Mouse (Mus musculus) yolk sac, embryonic 10.5 days (tissue): Measurements from ENCODE around the gene Rmnd5a.

Source experiments
- DNase-seq: peaks from one replicate; pipeline ENCODE4 v3.0.0-alpha.2; 2017; ENCODE audit warnings: low spot score

Rmnd5a gene

DNA sequence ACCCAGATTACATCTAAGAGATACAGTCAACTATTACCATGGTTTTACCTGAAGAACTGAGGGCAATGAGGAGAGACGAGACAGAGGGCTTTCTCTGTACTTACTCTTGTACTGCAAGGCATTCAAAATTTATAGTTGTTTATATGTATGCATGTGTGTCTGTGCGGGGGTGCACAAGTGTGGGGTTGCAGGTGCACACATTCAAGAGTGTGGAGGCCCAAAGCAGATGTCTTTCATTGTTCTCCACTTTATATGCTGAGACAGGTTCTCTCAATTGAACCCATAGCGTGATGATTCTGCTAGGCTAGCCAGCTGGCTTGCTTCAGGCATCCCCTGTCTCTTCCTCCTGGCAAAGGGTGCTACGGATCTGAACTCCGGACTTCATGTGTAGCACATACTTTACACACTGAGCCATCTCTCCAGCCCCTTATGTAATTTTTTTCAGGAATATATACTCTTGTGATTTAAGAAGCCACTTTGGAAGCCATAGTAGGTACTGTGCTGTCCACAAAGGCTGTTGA is 69.3 kb downstream of the Rmnd5a start:
- no peak for DNase-seq

DNA sequence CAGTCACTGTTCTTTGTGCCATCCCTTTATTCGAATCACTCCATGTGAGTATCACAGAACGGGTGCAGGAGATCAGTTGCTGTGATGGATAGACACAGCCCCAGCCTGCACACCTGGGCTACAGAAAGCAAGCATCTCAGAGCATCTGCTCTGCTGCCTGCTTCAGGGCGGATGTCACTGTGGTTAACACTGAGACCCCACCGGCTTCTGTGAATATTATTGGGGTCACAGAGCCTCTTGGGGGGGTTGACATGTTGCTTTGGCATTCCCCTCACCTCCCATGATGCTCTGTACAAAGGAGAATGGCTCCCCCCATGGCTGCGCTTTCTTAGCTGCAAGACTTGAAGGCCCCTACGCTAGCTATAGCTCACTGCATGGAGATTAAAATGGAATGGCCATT is 71.0 kb downstream of the Rmnd5a start:
- no peak for DNase-seq

DNA sequence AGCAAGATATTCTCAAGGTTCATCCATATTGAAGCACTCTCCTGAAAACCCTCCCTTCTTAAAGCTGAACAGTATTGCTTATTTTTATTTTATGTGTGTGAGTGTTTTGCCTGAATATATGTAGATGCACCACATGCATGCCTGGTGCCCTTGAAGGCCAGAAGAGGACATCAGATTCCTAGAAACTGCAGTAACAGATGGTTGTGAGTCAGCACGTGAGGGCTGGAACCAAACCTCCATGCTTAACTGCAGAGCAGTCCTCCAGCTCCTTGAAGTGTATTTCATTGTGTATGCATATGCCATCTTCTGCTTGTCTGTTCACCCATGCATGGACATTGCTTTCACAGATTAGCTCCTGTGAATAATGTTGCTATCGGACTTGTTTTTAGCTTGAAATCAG is 76.4 kb downstream of the Rmnd5a start:
- no peak for DNase-seq

DNA sequence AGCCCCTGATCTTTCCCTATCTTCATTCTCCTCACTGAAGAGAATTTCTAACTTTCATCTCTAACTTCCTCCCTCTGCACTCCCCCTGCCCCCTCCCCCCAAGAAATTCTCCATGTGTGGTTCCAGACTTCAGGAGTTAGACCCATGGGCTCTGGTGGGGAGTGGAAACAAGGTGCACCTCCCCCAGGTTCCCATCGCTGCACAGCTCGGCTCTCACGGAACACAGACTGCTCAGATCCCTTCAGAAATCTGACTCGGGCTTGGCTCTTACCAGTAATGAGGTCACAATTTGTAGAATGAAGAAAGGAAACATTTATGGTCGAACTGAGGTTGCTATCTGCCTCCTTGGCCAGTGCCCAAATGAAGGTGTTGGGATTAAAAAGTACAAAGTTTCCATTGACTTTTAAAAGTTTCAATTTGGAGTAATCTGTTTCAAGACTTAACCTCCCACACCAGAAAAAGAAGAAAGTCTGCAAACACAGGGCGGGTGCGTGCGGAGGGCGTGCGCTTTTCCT is 79.2 kb downstream of the Rmnd5a start:
- no peak for DNase-seq

DNA sequence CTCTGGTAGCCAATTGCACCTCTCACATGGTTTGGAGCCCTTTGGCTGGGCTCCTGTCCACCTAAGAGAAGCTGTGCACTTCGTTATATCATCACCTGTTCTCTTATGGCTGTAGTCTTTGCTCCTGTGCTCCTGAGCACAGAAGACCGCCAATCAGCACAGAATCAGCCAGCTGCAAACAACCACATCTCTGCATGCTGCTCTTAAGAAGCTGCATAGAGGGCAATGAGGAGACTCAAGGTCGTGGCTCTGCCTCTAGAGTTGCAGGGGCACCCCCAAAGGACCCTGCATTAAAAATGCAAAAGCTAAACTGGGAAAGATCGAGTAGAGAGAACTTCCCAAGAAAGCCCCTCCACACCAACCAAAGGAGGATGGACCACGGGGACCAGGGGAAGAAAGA is 79.7 kb downstream of the Rmnd5a start:
- no peak for DNase-seq

DNA sequence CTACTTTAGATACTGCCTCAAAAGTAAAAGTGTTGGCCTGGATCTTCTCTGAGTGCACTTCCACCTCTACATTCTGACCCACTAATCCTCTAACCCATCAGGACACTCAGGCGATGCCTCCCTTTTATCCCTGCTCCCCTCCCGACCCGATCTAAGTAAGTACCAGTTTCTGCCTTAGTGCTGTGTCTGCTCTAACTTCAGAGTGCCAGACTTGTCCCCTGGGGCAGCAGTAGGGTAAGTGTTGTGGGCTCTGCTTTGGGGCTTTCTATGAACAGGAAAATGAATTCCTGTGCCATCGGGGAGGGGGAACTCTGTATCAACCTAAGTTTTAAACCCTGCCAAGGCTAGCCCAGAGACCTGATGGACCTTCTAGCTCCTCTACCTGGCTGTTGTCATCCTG is 80.2 kb downstream of the Rmnd5a start:
- no peak for DNase-seq

DNA sequence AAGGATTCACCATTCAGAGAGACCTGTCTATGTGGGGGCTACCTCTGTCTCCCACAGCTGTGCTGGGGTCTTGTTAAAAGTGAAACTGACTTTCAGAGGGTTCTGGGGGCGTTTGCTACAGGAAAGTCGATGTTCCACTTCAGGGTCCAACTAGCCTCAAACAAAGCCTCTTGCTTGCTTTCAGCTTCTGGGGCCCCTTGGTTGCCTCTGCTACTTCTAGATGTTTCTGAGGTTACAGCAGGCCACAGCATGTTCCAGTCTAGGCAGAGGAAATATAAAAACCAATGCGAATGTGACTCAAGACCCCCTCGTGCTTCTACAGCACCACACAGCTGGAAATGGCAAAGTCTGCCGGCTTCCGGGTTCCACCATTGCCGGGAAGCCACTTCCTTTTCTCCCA is 82.9 kb downstream of the Rmnd5a start:
- DNase-seq, result no peak

DNA sequence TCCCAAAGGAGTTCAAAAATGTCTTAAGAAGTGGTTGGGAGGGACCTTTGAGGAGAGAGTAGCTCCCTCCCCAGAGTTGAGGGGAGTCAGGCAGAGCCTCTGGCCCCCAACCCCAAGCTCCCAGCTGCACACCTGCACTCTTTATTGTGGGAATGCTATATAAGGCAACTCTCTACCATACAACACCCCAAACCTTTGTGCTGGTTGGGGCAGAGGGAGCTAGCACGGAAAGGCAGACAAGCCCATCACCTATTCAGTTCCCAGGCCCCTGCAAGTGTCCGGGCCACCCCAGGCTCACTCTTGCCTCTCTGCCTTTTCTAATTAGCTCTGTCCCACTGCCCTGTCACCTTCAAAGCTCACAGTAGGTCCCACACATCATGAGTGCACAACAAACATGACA is 86.7 kb downstream of the Rmnd5a start:
- no peak for DNase-seq

DNA sequence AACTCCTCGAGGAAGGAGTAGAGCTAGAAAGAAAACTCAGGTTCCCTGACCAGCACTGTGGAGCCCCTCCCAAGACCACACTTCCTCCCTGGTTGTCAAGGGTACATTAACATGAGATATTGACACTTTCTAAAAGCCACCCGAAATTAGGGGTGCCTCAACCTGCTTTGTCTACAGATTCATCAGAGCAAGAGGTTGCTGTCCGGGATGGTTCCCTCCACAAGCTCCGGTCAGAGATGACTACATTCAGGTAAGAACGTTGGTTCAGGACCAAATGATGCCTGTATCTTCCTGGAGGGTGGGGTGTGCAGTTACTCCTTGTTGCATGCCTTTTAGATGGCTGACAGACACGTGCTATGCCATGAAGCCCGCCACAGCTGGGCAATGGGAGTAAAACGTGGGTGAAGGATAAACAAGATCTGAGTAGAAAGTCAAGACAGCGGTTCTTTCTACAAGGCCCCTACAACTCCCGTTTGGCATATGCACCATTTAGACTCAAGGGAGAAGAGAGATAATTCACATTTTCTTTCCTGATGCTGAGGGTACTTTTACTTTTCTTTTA is 87.5 kb downstream of the Rmnd5a start:
- no peak for DNase-seq

DNA sequence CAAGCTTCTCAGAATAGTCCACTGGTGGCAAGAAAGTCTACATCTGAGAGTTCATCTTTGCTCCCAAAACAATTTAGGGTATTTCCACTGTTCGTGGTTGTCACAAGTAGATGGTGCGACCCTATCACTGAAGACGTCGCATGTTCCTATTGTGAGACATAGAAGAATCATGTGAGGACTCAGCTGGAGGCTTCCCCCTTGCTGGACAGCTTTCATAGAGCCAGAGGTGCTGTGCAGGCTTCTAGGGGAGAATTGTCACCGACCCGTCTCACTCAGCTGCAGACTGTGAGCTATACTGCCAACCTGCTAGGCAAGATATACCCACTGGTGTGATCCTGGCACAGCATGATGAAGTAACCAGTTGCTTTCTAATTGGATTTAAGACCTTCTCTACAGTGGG is 88.2 kb downstream of the Rmnd5a start:
- no peak for DNase-seq

DNA sequence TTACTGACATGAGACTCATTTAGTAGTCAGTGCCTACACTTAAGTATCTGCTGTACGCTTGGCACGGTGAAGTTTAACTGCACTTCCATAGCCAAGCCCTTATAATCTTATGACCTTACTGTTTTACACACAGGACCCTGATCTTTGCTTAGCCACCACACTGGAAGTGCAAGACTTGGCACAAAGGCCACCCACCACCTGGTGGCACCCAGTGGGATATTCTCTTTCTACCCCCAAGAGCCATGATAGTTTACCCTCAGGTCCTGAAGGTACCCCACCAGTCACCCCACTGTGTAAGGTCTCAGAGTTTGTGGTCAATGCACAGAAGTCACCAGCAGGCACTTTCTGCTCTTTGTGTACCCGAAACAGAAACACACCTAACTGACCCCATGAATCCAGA is 89.2 kb downstream of the Rmnd5a start:
- DNase-seq, result no peak

DNA sequence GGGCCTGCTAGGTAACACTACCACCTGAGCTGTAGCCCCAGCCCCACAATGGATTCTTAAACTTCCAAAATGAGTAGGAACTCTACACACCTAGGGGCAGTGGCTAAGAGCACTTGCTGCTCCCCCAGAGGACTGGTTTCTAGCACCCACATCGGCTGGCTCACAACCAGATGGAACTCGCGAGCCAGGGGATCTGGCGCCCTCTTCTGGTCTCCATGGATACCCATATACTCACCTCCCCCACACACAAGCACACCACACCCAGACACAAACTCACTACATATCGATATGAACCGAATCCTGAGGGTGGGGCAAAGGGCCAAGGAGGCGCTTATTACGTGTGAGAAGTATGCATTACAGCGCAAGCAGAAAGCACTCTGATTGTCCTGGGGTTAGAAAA is 92.4 kb downstream of the Rmnd5a start:
- DNase-seq, result no peak

DNA sequence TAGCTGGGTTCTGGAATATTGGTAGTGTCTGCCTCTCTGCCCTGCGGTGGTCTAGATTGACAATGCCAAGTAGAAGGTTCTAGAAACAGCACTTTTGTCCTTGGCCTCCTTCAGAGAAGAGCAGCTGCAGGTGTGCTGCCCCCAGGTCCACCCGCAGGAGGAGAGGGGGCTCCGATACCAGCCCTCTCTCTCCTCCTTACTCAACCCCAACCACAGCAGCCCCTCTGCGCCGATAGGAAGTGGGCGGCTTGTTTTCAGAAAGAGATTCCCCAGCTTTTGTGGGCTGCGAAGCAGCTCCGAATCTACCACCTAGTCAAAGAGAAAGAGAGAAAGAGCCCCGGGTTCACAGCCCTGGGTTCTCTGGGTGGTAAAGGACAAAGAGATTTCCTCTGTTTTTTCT is 99.3 kb downstream of the Rmnd5a start:
- no peak for DNase-seq

DNA sequence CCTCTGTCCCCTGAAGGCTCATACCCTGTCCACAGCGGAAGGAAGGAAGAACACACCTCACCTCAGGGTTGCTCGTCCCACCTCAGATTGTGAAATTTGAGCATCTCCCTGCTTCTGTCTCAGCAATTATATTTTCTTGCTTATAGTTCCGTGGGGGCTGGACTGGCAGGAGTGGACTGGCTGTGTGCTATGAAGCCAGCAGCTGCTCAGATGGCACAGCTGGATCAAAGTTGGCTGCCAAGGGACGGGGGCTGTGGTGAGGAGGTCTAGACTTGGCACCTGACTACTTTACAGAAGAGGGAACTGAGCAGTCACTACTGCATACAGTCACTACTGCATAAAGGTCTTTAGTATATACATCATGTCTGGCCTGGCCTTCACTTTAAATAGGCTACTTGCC is 101.1 kb downstream of the Rmnd5a start:
- no peak for DNase-seq

DNA sequence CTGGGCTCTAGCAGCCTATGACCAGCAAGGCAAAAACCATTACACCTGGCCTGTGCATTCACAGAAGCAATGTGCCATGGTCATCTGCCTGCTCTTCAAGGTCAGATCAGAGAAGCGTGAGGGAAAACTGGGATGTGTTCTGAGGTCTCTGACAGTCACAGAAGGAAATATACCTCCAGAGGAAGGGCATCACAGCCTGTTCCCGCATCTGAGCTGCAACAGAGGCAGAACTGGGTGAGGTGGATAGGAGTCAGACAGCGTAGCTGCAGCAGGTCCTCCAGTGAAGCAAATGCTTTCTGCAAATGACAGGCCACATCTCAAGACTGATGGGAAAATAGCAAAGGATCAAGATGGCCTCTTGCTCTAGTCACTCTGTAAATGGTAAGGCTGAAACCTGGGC is 101.5 kb downstream of the Rmnd5a start:
- no peak for DNase-seq
